Mouse (Mus musculus): ENCODE results near the gene Emx2.

Gene Emx2

DNA sequence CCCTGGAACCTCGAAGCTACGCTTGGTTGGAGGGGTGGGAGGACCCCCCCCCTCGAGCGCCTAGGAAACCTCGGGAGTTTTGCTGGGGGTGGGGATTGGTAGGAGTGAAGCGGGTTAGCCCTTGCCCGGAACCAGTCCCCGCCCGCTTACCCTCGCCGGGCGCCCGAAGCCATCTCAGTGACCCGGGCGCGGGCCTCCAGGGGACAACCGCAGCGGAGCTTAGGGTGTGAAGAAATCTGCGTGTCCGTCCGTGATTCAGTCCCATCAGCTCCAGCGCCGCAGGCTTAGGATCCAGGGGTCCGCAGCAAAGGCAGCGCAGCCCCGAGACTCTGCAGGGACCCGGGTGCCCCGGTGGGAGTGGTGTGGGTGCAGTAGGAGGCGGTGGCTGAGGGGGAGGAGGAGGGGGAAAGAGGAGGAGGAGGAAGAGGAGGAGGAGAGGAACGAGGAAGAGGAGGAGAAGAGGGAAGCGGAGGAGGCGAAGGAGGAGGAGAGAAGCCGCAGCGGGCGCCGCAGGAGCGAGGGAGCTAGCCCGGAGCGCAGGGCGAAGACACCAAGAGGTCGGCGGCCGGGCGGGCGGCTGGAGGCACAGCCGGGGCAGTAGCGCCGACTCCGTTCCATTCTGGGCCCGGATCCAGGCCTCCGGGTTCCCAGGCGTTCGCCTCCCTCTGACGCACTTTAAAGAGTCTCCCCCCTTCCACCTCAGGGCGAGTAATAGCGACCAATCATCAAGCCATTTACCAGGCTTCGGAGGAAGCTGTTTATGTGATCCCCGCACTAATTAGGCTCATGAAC, at the start of gene Emx2:
Emx2 (plus strand) TSS at position 422 of the 792 bp plus-strand sequence.
- DNase-seq (ENCODE audit: low read depth, low spot score), result peak; percentile 66

- DNase-seq (ENCODE audit: low read depth, low spot score), result no peak
Observed at GRCm38 (mm10) chr19:59414128-59414527, 44.0 kb upstream of the Emx2 start.

- DNase-seq (ENCODE audit: low read depth, low spot score), result peak; percentile 90
Observed at GRCm38 (mm10) chr19:59418024-59418423, 40.1 kb upstream of the Emx2 start.

DNA sequence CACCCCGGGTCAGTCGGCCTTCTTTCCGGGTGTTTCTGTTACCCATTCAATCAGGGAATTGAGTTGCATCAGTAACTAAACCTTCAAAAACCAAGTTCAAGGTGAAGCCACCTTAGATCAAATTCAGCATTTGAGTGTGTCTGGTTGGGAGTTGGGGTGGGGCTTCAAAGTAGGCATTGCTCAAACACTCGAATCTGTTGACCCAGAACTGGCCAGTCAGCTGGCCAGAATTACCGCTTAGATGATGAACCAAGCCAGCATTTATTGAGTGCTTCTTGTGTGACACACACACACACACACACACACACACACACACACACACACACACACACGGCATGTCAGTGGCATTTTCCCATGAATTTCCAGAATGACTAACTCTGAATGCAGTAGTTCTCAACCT, 39.5 kb upstream of the Emx2 start:
- DNase-seq (ENCODE audit: low read depth, low spot score), result no peak

DNA sequence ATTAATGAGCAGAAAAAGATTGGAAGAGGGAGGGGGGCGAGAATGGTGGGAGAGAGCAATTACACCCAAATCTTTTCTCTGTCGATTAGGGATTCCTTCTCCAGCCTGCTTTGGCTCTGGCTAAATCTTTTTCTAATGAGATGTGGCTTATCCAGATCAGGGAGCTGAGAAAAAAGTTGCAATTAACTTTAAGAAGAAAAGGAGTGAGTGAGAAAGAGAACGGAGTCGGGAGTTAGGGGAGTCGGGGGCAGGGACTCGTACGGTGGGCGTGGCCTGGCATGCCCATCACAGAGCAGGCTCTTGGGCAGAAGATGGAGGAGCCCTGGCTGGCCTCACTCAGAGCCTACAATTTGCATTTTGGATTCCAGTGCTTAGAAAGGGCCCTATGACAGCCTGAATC, 35.8 kb upstream of the Emx2 start:
- DNase-seq (ENCODE audit: low read depth, low spot score), result no peak

GRCm38 (mm10) chr19:59423685-59424084, 34.5 kb upstream of the Emx2 start:
- no peak for DNase-seq (ENCODE audit: low read depth, low spot score)

DNA sequence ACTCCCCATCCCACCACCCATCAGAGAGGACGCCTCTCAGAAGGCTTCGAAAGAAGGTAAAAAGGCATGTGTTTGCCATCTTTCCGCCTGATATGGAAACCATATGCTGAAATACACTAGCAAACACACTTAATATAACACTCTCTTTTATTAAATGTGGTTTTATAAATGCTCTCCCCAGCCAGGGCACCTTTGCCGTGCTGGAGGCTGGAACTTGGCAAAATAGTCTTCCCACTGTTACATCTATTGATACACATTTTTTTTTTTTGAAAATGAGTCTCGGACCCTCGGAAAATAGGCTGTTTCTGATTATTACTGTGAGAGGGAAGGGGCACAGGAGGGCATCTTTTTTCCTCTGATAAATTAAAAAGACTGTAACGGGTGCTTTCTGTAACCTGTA, 33.2 kb upstream of the Emx2 start:
- DNase-seq (ENCODE audit: low read depth, low spot score), result no peak

GRCm38 (mm10) chr19:59432286-59432685, 25.9 kb upstream of the Emx2 start:
- DNase-seq (ENCODE audit: low read depth, low spot score), result no peak

- DNase-seq (ENCODE audit: low read depth, low spot score), result no peak
Observed at GRCm38 (mm10) chr19:59450561-59451135, 7.5 kb upstream of the Emx2 start.

GRCm38 (mm10) chr19:59451441-59451951, 6.7 kb upstream of the Emx2 start:
- no peak for DNase-seq (ENCODE audit: low read depth, low spot score)

DNA sequence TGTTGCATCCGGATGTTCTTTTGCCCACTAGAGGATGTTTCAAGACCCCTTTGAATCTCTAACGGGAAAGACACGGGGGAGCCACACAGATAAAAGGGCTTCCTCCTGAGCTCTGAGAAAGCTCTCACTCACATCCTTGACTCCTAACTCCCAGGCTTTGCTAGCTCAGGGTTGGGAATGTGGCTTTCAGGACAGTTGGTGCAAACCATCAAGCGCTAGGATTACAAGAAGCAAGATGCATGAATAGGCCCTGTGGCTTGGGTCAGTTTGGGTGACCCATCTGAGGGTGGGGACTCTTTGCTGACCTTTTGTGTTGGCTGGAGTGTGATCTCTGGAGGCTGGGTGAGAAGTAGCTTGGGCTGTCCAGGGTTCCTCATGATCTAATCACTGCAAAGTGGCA, 5.9 kb upstream of the Emx2 start:
- DNase-seq (ENCODE audit: low read depth, low spot score), result no peak

GRCm38 (mm10) chr19:59453591-59453990, 4.6 kb upstream of the Emx2 start:
- DNase-seq (ENCODE audit: low read depth, low spot score), result no peak

GRCm38 (mm10) chr19:59454196-59454595, 4.0 kb upstream of the Emx2 start:
- peak; percentile 69 for DNase-seq (ENCODE audit: low read depth, low spot score)

GRCm38 (mm10) chr19:59455671-59456070, 2.5 kb upstream of the Emx2 start:
- no peak for DNase-seq (ENCODE audit: low read depth, low spot score)

DNA sequence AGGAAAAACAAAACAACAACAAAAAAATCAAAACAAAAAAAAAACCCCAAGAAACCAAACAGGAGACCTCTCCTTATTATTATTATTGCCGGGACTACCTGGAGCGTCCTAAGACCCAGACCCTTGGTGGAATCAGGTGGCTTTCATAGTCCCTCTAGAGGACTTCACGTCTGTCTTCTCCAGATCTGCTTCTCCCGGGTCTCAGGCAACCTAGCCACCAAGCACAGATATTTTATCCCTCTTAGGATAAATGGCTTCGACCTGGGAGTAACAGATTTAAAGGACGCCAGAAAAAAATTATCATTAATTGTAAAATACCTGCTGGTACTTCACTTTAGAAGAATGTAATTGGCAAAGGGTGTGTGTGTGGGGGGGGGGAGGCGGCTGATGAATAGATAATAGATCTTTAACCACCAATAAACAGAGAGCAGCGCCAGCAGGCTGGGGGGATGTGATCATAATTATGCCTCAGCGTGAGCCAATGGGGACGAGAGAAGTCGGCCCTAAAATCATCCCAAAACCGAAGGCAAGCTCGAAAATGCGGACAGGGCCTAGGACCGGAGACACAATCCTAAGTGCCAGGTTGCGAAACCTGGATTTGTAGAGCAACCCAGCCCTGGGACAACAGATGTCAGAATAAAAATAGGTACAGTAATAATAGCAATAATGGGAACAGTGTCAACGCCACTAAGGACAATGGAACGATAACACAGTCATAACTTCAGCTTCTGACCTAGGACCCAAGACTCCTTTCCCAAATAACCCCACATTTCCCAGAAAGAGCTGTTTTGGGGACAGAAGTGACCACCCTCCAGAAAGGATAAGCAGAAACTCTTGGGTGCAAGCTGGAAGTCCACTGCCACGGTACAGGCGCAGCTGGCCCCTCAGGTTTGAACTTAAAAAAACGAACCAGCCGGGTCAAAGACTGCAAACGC, 894 bp upstream of the Emx2 start:
- DNase-seq (ENCODE audit: low read depth, low spot score), result peak; percentile 76

- no peak for DNase-seq (ENCODE audit: low read depth, low spot score)
Observed at GRCm38 (mm10) chr19:59458743-59459135, 567 bp downstream of the Emx2 start.

GRCm38 (mm10) chr19:59459158-59459781, 1.1 kb downstream of the Emx2 start:
- no peak for DNase-seq (ENCODE audit: low read depth, low spot score)

DNA sequence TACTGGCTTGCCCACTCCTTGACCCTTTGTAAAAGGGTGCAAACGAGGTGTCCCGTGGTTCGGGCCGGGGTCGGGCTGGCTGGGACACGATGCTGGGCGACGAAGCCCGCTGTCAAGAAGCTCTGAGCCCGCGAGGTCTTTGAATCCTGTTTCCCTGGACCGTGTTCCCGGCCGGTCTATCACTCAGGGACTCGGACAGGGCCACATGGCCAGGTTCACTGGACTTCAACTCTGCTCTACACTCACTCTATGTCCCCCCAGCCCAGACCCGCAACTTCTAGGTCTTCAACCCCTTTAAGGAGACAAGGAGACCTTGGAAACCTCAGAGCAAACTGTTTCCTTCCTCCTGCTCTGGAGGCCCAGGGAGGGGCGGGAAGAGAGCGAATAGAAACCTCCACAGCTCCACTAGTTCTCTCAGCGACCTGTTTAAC, 1.7 kb downstream of the Emx2 start:
- DNase-seq (ENCODE audit: low read depth, low spot score), result no peak

DNA sequence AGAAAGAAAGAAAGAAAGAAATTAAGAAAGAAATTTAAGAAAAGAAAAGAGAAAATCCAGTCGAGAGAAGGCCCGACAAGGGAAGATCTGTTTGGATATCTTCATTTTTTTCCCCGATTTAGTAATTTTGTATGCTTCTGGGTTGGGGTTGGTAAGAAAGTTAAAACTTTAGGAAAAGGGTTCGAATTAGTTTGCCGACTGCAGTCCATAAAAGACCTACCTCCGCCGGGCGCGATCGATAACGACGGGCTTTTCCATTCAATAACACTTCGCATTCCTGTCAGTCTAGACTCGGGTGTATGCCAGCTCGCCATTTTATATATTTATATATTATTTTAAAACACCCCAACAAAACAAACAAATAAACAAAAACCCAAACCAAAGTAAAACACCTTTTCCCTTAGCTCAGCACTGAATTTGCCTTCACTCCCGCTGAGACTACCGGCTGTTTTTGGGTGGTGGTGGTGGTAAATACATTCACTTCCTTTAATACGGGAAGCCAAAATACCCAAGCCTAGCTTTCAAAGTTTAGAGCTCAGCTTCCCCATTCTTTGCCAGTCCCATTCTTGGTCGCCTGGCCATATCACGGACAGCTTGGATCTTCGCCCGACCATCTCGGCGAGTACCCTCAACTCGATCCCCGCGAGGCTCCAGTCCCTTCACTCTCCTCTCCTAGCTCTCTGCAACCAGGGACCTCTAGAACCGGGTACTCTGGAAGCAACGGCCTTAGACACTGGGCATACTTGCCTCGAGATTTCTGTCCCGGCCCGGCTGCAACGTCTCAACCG, 2.4 kb downstream of the Emx2 start:
- DNase-seq (ENCODE audit: low read depth, low spot score), result no peak

GRCm38 (mm10) chr19:59461481-59462421, 3.6 kb downstream of the Emx2 start:
- DNase-seq (ENCODE audit: low read depth, low spot score), result no peak
